Mouse (Mus musculus) embryonic facial prominence, embryonic 10.5 days (tissue): ENCODE measurements around the gene Fkbp14. TPM values are rescaled to one million over a fixed set of nuclear protein-coding genes. Genes with fewer than 3 reads are reported as not detected.

ENCODE experiments used
- DNase-seq: peaks from one replicate; pipeline ENCODE4 v3.0.0-alpha.2; 2017; ENCODE audit warnings: low spot score
- H3K27ac ChIP-seq: fragments of 300-500 bp; sonication (generic); replicated peaks from 2 replicates; pipeline ENCODE4 v1.5.1; 2016; ENCODE audit warnings: mild to moderate bottlenecking
- H3K27me3 ChIP-seq: fragments of 300-500 bp; sonication (generic); replicated peaks from 2 replicates; pipeline ENCODE4 v1.6.1; 2016; ENCODE audit warnings: low read depth, mild to moderate bottlenecking; ENCODE audit not compliant: poor library complexity, severe bottlenecking
- H3K36me3 ChIP-seq: fragments of 300-500 bp; sonication (generic); replicated peaks from 2 replicates; pipeline ENCODE4 v1.6.1; 2016; ENCODE audit warnings: mild to moderate bottlenecking, moderate library complexity
- H3K4me1 ChIP-seq: fragments of 300-500 bp; sonication (generic); 2 replicates; pipeline ENCODE4 v1.6.1; 2016
- H3K4me3 ChIP-seq: fragments of 300-500 bp; sonication (generic); 2 replicates; pipeline ENCODE4 v1.5.1; 2016; ENCODE audit warnings: mild to moderate bottlenecking, moderate library complexity
- H3K9me3 ChIP-seq: fragments of 300-500 bp; sonication (generic); 2 replicates; pipeline ENCODE4 v1.6.1; 2016; ENCODE audit warnings: mild to moderate bottlenecking
- WGBS: fragments of 180-500 bp; shearing (Covaris S2); methylation state at CpG from one replicate; pipeline ENCODE4 v1.1.7; 2016; 5-methylcytosine and 5-hydroxymethylcytosine counted together
- polyA plus RNA-seq: library from polyadenylated mRNA; unstranded; fragments of >200 nt; fragmentation: Nextera tagmentation; extraction: Ambion mirVana; gene quantifications from 2 replicates; pipeline ENCODE4 v1.2.1, GENCODE M21; 2016

Fkbp14 gene
- polyA plus RNA-seq = 11.1 and 11.2 TPM in 2 replicates

DNA sequence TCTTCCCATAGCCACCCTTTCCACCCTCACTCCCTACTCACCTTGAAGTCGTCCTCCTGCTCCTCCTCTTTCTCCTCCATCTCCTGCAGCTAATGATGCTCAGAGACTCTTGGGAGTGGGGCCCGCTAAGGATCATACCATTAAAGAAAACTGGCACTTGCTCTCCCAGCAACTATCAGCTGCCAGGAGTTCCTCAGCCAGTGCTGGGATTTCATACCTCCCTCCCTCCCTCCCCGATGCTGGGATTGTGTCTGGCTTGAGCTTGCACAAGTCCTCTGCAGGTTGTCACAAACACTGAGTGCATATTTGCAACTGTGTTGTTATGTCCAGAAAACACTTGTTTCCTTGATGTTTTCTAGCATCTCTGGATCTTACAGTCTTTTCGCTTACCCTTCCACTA, at the start of gene Fkbp14:
TSS of gene Fkbp14 (minus strand) at position 101 of the 400 bp plus-strand sequence.
- H3K9me3 ChIP-seq = no peaks in the 10 kb centered on the region
- no peaks in the 10 kb centered on the region for H3K27me3 ChIP-seq
- H3K36me3 ChIP-seq = no peaks in the 10 kb centered on the region
- no peak for DNase-seq
- H3K27ac ChIP-seq = no peak within 1 kb of the TSS
- peaks cover 24% of the 10 kb centered on the region for H3K4me1 ChIP-seq
- peak within 1 kb of the TSS; percentile 90 for H3K4me3 ChIP-seq
- WGBS = 77% methylated on average over 4 of the region's 4 CpGs

DNA sequence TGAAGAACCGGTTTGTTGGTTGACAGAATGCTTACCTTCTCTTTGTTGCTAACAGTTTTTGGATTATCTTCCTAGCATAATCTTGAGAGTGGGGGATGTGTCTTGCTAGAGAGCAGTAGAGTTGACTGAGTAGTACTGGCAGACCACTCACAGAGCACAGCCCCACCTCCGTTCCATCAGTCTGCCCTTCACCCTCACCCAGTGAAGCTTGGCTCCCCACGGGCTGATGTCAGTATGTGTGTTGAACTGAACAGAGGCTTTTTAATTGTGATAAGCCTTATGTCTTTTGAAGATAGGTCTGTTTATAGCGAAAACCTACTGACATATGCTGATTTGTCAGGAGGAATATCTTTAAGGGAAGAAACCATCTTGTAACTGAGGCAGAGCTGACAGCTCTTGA, 46.1 kb upstream of the Fkbp14 start:
- Histone ChIP-seq H3K27ac (no peak overlapping the region), H3K36me3 (peaks cover 23% of the 10 kb centered on the region; the same call in 1 of the 2 replicates), H3K4me1 (no peaks in the 10 kb centered on the region), H3K27me3 (no peaks in the 10 kb centered on the region), H3K9me3 (no peaks in the 10 kb centered on the region), H3K4me3 (no peak overlapping the region)
- WGBS = 91% methylated on average over 4 of the region's 4 CpGs
- no peak for DNase-seq

DNA sequence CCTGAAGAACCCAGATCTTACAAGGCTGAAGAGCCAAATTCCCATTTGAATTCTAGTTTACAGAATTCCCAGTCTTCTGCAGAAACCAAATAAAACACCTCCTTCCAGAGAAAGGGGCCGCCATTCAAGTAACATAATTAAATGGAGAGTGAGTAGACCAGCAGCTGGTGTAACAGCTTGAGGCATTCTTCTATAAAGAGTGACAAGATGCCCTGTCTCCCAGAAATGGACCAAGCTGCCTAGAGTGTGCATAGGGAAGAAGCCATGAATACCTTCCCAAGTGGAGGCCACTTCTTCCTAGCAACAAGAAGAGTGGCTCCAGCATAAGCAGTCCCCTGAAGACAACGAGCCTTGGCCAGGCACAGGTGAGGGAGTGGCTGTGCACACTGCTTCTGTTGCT, 44.8 kb upstream of the Fkbp14 start:
- H3K27ac ChIP-seq = no peak overlapping the region
- H3K27me3 ChIP-seq = no peaks in the 10 kb centered on the region
- H3K9me3 ChIP-seq = no peaks in the 10 kb centered on the region
- no peak overlapping the region for H3K4me3 ChIP-seq
- DNase-seq = no peak
- H3K36me3 ChIP-seq = peaks cover 30% of the 10 kb centered on the region; the same call in 1 of the 2 replicates
- H3K4me1 ChIP-seq = no peaks in the 10 kb centered on the region
- WGBS = 89% methylated on average over 2 of the region's 2 CpGs

DNA sequence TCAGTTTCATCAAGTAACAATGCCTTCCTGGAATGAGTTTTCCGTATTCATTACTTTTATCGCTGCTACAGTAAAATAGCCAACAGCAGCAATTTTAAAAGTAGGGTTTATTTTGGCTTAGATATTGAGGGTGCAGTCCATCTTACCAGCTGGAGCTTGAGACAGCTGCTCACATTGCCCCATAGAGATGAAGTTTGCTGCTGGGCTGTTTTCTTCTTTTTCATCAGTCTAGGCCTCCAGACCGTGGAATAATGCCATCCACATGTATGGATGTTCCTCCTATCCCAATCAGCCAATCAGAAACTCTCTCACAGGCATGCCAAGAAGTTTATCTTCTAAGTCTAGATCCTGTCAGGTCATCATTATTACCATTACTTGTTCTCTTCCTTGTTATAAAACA, 42.8 kb upstream of the Fkbp14 start:
- Histone ChIP-seq H3K36me3 (peaks cover 36% of the 10 kb centered on the region), H3K9me3 (no peaks in the 10 kb centered on the region), H3K4me3 (no peak overlapping the region), H3K4me1 (no peaks in the 10 kb centered on the region), H3K27me3 (no peaks in the 10 kb centered on the region), H3K27ac (no peak overlapping the region)
- WGBS = 93% methylated on average over 3 of the region's 3 CpGs
- no peak for DNase-seq

DNA sequence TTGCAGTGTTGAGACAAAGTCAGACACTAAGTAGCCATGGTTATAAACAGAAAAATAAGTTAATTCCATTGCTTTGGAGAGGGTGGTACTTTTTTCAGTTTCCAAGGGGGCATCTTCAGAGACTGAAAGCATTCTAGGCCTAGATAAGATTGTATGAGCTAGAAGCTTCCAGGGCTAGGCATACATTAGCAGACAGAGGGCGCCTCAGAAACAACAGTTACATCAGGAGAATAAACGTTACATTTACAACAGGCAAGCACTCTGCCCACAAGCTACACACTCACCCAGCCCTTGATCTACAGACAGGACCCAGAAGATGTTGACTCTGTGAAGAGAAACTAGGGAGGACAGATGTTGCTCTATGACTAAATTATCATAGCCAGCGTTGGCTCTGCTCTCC, 34.4 kb upstream of the Fkbp14 start:
- H3K27me3 ChIP-seq = no peaks in the 10 kb centered on the region
- H3K9me3 ChIP-seq = no peaks in the 10 kb centered on the region
- peaks cover 57% of the 10 kb centered on the region for H3K36me3 ChIP-seq
- no peak for DNase-seq
- WGBS = 61% methylated on average over 3 of the region's 3 CpGs
- H3K4me1 ChIP-seq = no peaks in the 10 kb centered on the region
- H3K4me3 ChIP-seq = no peak overlapping the region
- no peak overlapping the region for H3K27ac ChIP-seq

DNA sequence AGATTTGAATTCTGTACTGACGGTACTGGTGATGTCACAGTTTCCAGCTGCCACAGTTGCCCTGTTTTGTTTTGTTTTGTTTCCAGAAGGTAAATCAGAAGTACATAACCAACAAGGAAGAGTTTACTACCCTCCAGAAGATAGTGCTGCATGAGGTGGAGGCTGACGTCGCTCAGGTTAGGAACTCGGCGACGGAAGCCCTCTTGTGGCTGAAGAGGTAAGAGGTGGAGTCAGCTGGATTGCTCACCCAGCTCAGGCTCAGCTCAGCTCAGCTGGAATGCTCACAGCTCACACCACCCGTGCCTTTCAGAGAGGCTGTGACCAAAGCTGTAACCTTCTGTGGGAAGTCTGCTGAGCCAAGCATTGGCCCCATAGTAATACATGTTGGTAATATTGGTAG, 32.6 kb upstream of the Fkbp14 start:
- no peak overlapping the region for H3K4me3 ChIP-seq
- H3K27ac ChIP-seq = no peak overlapping the region
- no peaks in the 10 kb centered on the region for H3K4me1 ChIP-seq
- no peaks in the 10 kb centered on the region for H3K27me3 ChIP-seq
- DNase-seq = peak; percentile 20
- H3K36me3 ChIP-seq = peaks cover 62% of the 10 kb centered on the region
- no peaks in the 10 kb centered on the region for H3K9me3 ChIP-seq
- 34% methylated on average over 7 of the region's 7 CpGs for WGBS

DNA sequence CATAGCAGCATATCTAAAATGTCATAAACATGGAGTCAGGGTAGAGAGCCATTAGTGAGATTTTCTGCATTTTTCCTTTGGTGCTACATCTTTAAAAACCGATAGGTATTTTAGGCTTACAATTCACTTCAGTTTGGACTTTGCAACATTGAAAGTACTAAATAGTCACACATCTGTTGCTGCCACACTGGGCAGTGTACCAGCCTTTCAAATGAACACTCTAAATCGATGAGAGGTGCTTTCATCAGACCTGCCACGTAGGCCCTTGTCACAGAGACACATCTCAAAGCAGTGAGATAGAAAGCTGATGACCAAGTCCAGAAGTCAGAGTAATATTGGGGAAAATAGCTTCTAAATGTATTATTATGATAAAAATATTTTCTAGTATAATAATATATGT, 31.3 kb upstream of the Fkbp14 start:
- H3K9me3 ChIP-seq = no peaks in the 10 kb centered on the region
- no peak overlapping the region for H3K27ac ChIP-seq
- no peaks in the 10 kb centered on the region for H3K27me3 ChIP-seq
- H3K36me3 ChIP-seq = peaks cover 65% of the 10 kb centered on the region
- WGBS = 94% methylated on average over 3 of the region's 3 CpGs
- H3K4me3 ChIP-seq = no peak overlapping the region
- DNase-seq = no peak
- H3K4me1 ChIP-seq = no peaks in the 10 kb centered on the region

DNA sequence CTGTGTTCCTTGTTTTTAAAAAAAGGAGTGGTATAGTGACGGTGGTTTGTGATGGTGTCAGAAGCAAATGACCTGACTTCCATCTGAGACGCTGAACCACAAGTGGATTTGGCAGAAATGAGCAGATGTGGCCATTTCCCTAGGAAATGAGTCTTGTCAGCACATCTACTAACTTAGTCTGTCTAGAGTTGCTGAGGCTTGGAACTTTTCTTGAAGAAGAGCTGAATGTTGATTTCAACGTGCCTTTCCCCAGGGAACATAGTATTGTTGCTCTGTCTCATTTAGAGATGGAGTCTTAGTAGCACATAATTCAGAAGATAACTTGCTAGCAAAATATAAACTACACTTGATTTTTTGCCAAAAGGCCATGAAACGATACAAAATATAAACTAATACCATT, 23.2 kb upstream of the Fkbp14 start:
- Histone ChIP-seq H3K4me3 (no peak overlapping the region), H3K27me3 (no peaks in the 10 kb centered on the region), H3K4me1 (no peaks in the 10 kb centered on the region), H3K36me3 (peaks cover 54% of the 10 kb centered on the region), H3K9me3 (no peaks in the 10 kb centered on the region), H3K27ac (no peak overlapping the region)
- DNase-seq = no peak
- WGBS = 85% methylated on average over 4 of the region's 4 CpGs

DNA sequence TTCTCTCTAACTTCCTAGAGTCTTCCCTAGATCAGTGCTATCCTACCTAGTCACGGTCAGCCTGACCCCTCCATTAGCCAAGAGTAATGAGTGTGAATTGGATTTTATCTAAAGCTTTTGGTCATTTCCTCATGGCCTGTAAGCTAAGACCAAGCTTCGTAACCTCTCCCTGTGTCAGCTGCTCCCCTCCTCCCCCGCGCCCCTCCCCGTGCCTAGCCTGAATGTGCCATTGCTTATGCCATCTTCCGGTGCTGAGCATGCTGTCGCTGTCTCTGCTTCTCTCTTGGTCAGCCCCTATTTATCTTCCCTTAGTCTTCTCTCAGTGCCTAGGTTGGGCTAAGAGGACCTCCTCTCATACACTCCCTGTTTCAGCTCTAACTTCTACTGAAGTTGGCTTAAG, 22.4 kb upstream of the Fkbp14 start:
- Histone ChIP-seq H3K27ac (no peak overlapping the region), H3K4me3 (no peak overlapping the region), H3K36me3 (peaks cover 51% of the 10 kb centered on the region), H3K4me1 (no peaks in the 10 kb centered on the region), H3K27me3 (no peaks in the 10 kb centered on the region), H3K9me3 (no peaks in the 10 kb centered on the region)
- DNase-seq = no peak
- 85% methylated on average over 7 of the region's 7 CpGs for WGBS

DNA sequence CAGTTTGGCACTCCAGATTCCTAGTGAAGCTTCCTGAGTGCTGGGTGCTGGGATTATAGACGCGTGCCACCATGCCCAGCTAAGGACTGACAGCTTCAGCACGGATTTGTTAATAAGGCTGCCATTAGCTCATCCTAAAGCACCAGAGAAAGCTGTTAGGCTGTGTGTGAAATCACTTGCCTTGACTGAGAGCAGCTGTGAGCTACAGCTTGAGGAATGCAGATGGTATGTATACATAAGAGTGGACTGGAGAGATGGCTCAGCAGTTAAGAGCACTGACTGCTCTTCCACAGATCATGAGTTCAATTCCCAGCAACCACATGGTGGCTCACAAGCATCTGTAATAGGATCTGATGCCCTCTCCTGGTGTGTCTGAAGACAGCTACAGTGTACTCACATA, 20.3 kb upstream of the Fkbp14 start:
- H3K4me1 ChIP-seq = no peaks in the 10 kb centered on the region
- no peaks in the 10 kb centered on the region for H3K27me3 ChIP-seq
- no peaks in the 10 kb centered on the region for H3K9me3 ChIP-seq
- H3K27ac ChIP-seq = no peak overlapping the region
- 75% methylated on average over 3 of the region's 3 CpGs for WGBS
- H3K36me3 ChIP-seq = peaks cover 34% of the 10 kb centered on the region
- no peak overlapping the region for H3K4me3 ChIP-seq
- no peak for DNase-seq

DNA sequence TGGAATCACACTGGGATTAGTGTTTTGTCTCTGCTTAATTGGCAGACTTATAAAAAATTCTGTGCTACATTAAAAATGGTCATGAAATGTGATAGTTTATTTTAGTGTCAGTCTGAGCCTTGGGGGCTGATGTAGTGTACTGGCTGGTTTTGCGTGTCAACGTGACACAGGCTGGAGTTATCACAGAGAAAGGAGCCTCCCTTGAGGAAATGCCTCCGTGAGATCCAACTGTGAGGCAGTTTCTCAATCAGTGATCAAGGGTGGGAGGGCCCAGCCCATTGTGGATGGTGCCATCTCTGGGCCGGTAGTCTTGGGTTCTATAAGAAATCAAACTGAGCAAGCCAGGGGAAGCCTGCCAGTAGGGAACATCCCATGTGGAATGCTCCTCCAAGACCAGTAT, 9.1 kb upstream of the Fkbp14 start:
- Histone ChIP-seq H3K36me3 (peaks cover 10% of the 10 kb centered on the region), H3K27me3 (no peaks in the 10 kb centered on the region), H3K27ac (no peak overlapping the region), H3K9me3 (peaks cover 7% of the 10 kb centered on the region; the same call in 1 of the 2 replicates), H3K4me3 (no peak overlapping the region), H3K4me1 (no peaks in the 10 kb centered on the region)
- 69% methylated on average over 4 of the region's 4 CpGs for WGBS
- no peak for DNase-seq

DNA sequence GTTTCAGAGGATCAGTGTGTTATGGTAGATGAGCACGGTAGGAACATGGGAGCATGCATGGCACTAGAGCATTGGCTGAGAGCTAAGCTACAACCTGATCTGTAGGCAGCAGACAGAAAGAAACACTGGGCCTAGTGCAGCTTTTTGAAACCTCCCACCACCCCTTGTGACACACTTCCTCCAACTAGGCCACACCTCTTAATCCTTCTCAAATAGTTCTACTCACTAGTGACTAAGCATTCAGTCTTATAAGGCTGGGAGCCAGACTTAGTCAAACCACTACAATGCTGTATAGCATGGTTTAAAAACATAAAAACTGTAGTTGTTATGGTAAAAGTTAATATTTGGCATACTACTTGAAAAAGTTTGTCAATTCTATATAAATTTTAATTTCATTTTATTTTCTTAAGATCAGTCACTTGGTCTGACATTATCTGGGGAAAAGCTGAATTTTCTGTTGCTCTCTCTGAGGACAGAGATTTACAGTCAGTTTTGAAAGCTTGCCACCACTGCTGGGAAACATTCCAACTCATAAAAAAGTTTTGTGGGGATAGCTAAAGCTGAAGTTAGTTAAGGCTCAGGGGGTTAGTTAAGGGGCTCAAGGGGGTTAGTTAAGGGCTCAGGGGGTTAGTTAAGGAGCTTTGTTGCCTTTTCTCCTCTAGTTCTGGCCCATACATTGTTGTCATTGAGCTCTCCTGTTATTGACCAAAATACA, 7.0 kb upstream of the Fkbp14 start:
- no peaks in the 10 kb centered on the region for H3K4me1 ChIP-seq
- peaks cover 7% of the 10 kb centered on the region; the same call in 1 of the 2 replicates for H3K9me3 ChIP-seq
- H3K27me3 ChIP-seq = no peaks in the 10 kb centered on the region
- H3K36me3 ChIP-seq = peaks cover 5% of the 10 kb centered on the region
- DNase-seq = no peak
- no peak overlapping the region for H3K4me3 ChIP-seq
- 92% methylated on average over 1 of the region's 1 CpGs for WGBS
- H3K27ac ChIP-seq = no peak overlapping the region

DNA sequence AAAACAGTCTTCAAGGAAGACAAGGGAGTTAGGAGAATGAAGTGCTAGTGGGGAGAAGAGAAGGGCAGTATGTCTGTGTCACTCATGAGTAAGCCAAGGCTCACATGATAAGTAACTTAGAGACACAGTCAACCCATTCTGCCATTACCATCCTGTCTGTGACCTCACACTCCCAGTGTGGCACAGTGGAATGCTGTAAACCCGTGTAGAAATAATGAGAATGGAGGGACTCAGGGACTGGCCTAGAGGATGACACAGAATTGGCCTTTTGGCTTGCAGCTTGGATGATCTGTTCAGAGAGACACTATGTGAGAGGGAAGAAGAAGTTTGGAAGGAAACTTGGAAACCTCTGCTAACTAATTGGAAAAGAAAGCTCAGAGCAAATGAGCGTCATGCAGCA, 5.8 kb upstream of the Fkbp14 start:
- no peak for DNase-seq
- Histone ChIP-seq H3K27ac (no peak overlapping the region), H3K27me3 (no peaks in the 10 kb centered on the region), H3K4me3 (no peak overlapping the region), H3K36me3 (peaks cover 5% of the 10 kb centered on the region), H3K9me3 (peaks cover 4% of the 10 kb centered on the region; the same call in 1 of the 2 replicates), H3K4me1 (no peaks in the 10 kb centered on the region)
- 90% methylated on average over 2 of the region's 2 CpGs for WGBS
